Mouse (Mus musculus) stomach, embryonic 15.5 days (tissue): ENCODE measurements around the gene Osbpl3. TPM values are rescaled to one million over a fixed set of nuclear protein-coding genes. Genes with fewer than 3 reads are reported as not detected.

Source experiments
- ATAC-seq: fragments of 200-750 bp; cut with Nextera tagmentation; 2 replicates; pipeline ENCODE4 v1.8.0; 2017; ENCODE audit warnings: low read depth, moderate number of reproducible peaks, moderate TSS enrichment; ENCODE audit not compliant: insufficient read depth, low FRiP score
- H3K27ac ChIP-seq: fragments of 300-500 bp; sonication (generic); 2 replicates; pipeline ENCODE4 v1.5.1; 2015; ENCODE audit warnings: mild to moderate bottlenecking, inconsistent platforms
- H3K27me3 ChIP-seq: fragments of 300-500 bp; sonication (generic); replicated peaks from 2 replicates; pipeline ENCODE4 v1.6.1; 2015; ENCODE audit warnings: inconsistent platforms
- H3K36me3 ChIP-seq: fragments of 300-500 bp; sonication (generic); 2 replicates; pipeline ENCODE4 v1.6.1; 2015; ENCODE audit warnings: inconsistent platforms
- H3K4me1 ChIP-seq: fragments of 300-500 bp; sonication (generic); 2 replicates; pipeline ENCODE4 v1.6.1; 2015; ENCODE audit warnings: inconsistent platforms
- H3K4me2 ChIP-seq: fragments of 300-500 bp; sonication (generic); 2 replicates; pipeline ENCODE4 v1.6.1; 2015; ENCODE audit warnings: mild to moderate bottlenecking, inconsistent platforms
- H3K4me3 ChIP-seq: fragments of 300-500 bp; sonication (generic); replicated peaks from 2 replicates; pipeline ENCODE4 v1.5.1; 2015; ENCODE audit warnings: inconsistent platforms
- H3K9ac ChIP-seq: fragments of 300-500 bp; sonication (generic); 2 replicates; pipeline ENCODE4 v1.6.1; 2015; ENCODE audit warnings: inconsistent platforms
- H3K9me3 ChIP-seq: fragments of 300-500 bp; sonication (generic); 2 replicates; pipeline ENCODE4 v1.6.1; 2016; ENCODE audit warnings: inconsistent platforms
- WGBS: fragments of 180-500 bp; shearing (Covaris S2); methylation state at CpG from one replicate; pipeline ENCODE4 v1.1.7; 2015; 5-methylcytosine and 5-hydroxymethylcytosine counted together
- polyA plus RNA-seq: library from polyadenylated mRNA; unstranded; fragments of >200 nt; fragmentation: Nextera tagmentation; extraction: Ambion mirVana; gene quantifications from 2 replicates; pipeline ENCODE4 v1.2.1, GENCODE M21; 2015

Osbpl3 gene
- 12.0 and 12.4 TPM in 2 replicates for polyA plus RNA-seq

DNA sequence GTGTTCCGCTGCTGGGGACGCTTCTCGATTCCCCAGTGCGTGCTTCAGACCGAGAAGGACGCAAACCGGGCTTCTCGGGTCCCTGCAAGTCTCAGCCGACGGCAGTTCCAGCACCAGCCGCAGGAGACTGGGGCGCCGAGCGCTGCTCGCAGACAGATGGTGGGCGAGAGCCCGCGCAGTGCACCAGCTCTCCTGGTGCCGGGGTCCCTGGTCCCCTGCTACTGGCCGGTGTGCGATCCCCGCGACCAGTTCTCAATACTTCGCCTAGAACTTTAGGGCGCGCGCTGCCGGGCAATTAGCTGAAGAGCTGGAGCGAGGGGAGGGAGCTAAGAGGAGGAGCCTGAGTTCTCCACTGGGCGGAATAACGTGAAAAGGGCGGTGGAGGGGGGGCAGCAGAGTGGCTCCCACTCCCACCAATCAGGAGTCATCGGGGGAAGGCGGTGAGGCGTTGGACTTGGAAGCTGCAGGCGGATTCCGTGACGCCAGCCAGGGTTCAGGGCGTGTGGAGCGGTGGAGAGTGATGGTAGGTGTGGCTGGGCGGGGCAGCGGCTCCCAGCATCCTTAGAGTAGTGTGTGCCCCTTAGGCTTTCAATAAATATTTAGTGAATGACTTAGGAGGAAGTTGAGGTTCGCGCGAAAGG lies at the start of gene Osbpl3:
Gene Osbpl3, minus strand, starts transcription at position 373 of the 641 bp plus-strand sequence.
- WGBS: under 1% methylated on average over 45 of the region's 45 CpGs

DNA sequence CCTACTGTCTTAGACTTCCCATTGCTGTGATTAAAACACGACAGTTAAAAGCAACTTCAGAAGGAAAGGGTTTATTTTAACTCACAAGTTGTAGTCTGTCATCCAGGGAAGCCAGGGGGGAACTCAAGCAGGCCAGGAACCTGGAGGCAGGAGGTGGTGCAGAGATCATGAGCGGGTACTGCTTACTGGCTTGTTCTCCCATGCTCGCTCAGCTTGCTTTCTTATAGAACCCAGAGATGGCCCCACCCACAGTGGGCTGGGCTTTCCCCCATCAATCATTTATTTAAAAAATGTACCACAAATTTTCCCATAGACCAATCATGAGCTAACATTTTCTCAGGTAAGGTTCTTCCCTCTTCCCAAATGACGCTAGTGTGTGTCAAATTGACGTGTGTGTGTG lies 49.5 kb upstream of the Osbpl3 start:
- 79% methylated on average over 5 of the region's 5 CpGs for WGBS
- no peak overlapping the region for H3K4me3 ChIP-seq
- ATAC-seq: no peak
- H3K27me3 ChIP-seq: no peaks in the 10 kb centered on the region
- no peak overlapping the region for H3K9ac ChIP-seq
- H3K4me2 ChIP-seq: no peak overlapping the region
- H3K4me1 ChIP-seq: 0 out of 2 replicates have a peak, but pooled peaks cover 7% of the 10 kb centered on the region
- no peaks in the 10 kb centered on the region for H3K9me3 ChIP-seq
- no peaks in the 10 kb centered on the region for H3K36me3 ChIP-seq
- H3K27ac ChIP-seq: no peak overlapping the region

More for the DNA sequence above, at the start of gene Osbpl3:
- Histone ChIP-seq H3K4me2 (peak within 1 kb of the TSS; percentile 92), H3K9me3 (no peaks in the 10 kb centered on the region), H3K4me1 (peaks cover 19% of the 10 kb centered on the region), H3K27ac (peak within 1 kb of the TSS; percentile 88), H3K9ac (peak within 1 kb of the TSS; percentile 44), H3K36me3 (no peaks in the 10 kb centered on the region), H3K27me3 (no peaks in the 10 kb centered on the region), H3K4me3 (peak within 1 kb of the TSS; percentile 68)
- ATAC-seq: peak; percentile 98

DNA sequence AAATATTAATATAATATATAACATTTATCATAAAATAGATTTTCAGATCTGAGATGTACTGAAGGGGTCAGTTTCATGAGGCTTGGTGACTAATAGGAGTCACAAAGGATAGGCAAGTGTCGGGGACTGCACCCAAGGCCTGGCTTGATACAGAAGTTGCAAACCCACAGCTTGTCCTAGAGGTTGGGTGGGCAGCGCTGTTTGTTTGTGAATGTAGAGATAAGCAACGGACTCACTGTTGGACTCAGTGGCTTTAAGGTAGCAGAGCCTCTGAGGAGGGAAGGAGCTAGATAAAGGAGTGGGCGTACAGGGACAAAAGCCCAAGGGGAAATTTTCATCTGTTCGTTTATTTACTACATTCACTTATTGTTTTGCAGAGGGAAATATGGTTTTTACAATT lies 48.7 kb upstream of the Osbpl3 start:
- Histone ChIP-seq H3K36me3 (no peaks in the 10 kb centered on the region), H3K4me1 (0 out of 2 replicates have a peak, but pooled peaks cover 7% of the 10 kb centered on the region), H3K4me3 (no peak overlapping the region), H3K4me2 (no peak overlapping the region), H3K27ac (peak overlapping the region; percentile 18; the same call in 1 of the 2 replicates), H3K27me3 (no peaks in the 10 kb centered on the region), H3K9me3 (no peaks in the 10 kb centered on the region), H3K9ac (no peak overlapping the region)
- ATAC-seq: no peak
- 74% methylated on average over 5 of the region's 5 CpGs for WGBS

DNA sequence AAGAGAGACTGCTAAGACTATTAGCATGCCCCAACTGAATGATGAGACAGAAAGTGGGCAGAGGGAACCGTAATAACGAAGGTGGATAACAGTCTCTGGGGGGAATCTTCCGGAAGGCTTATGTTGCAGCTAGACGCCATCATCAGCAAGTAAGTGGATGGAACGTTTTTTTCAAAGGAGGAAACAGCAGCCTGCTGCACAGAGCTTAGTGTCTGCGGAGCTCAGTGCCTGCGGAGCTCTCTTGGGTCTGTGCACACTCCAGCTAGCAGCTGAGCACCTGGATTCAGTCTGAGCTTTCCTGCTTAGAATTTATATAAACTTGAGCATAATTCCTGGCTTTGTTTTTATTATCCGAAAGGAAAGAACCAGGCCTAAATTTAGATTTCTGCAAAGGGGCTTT lies 47.8 kb upstream of the Osbpl3 start:
- ATAC-seq: peak; percentile 65; the same call in 1 of the 2 replicates
- Histone ChIP-seq H3K9ac (no peak overlapping the region), H3K4me1 (0 out of 2 replicates have a peak, but pooled peaks cover 7% of the 10 kb centered on the region), H3K4me2 (no peak overlapping the region), H3K27me3 (no peaks in the 10 kb centered on the region), H3K9me3 (no peaks in the 10 kb centered on the region), H3K36me3 (no peaks in the 10 kb centered on the region), H3K4me3 (no peak overlapping the region), H3K27ac (peak overlapping the region; percentile 46; the same call in 1 of the 2 replicates)
- WGBS: 24% methylated on average over 8 of the region's 8 CpGs

DNA sequence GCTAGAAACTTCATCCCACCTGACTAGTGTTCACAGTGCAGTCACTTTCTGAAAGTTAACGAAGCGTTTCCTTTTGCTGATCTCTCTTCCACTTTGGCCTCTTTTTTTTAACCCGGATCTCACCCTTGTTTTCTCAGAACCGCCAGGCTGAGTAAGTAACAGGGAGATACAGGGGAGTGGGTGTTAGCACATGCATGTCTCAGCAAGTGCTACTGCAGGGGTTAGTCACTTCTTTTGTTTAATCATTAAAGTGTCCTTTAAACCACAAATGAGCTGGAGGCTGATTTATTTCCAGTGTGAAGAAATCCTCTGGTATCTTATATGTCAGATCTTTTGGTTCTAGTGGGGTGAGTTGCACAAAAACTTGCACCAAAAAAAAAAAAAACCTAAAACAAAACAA lies 47.0 kb upstream of the Osbpl3 start:
- Histone ChIP-seq H3K36me3 (no peaks in the 10 kb centered on the region), H3K4me2 (no peak overlapping the region), H3K4me1 (0 out of 2 replicates have a peak, but pooled peaks cover 7% of the 10 kb centered on the region), H3K4me3 (no peak overlapping the region), H3K27ac (no peak overlapping the region), H3K27me3 (no peaks in the 10 kb centered on the region), H3K9ac (no peak overlapping the region), H3K9me3 (no peaks in the 10 kb centered on the region)
- no peak for ATAC-seq
- 55% methylated on average over 4 of the region's 4 CpGs for WGBS

DNA sequence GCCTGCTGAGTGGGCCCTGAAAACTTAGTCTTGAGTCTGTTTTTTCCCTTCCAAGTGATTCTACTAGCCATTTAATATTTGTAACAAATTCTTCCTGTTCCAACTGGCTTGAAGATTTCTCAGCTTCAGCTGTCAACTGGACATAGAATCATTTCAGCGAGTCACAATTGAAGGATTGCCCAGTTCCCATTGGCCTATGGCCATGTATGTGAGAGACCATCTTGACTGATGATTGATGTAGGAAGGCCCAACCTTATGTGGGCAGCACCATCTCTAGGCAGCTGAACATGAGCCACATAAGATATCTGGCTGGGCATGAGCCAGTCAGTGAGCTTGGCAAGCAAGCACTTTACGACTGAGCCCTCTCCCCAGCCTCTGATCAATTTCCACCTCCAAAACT lies 42.3 kb upstream of the Osbpl3 start:
- H3K9me3 ChIP-seq: no peaks in the 10 kb centered on the region
- H3K4me3 ChIP-seq: no peak overlapping the region
- no peak for ATAC-seq
- H3K27me3 ChIP-seq: no peaks in the 10 kb centered on the region
- WGBS: 90% methylated on average over 2 of the region's 2 CpGs
- H3K9ac ChIP-seq: no peak overlapping the region
- H3K36me3 ChIP-seq: no peaks in the 10 kb centered on the region
- no peak overlapping the region for H3K4me2 ChIP-seq
- no peaks in the 10 kb centered on the region for H3K4me1 ChIP-seq
- no peak overlapping the region for H3K27ac ChIP-seq

DNA sequence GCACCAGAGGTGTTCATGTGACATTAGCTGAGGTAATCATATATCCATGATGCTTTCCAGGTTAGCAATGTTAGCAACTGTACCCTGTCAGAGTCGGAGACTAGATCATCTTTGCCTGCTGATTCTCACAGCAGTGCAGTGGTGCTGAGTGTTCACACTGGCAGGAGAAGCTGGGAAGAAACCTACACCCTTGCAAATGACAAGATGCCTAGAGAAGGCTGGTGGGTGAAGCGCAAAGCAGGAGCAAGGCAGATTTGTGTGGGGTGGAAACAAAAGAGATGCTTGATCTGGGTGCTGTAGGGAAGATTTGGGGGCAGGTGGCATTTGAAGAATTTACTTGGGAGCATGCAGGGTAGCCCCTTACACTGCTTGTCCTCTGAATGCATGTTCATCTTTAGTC lies 34.5 kb upstream of the Osbpl3 start:
- WGBS: 79% methylated on average over 2 of the region's 2 CpGs

DNA sequence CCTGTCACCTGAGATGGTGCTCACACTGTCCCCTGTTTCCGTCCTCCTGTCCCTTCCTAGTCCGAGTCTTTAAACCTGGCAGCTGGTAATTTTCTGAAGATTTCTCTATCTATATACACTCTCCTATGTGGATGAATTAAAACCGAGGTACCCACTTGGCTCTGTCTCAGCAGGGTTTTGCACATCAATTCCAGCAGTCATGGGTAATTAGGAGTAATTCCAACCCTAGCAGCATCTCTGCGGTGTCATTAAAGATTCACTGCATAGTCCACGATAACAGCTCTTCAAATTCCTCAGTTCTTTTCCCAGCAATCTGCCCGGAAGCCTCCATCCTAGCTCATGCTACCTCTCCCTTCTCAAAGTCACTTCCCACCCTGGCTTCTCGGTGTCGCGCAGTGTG lies 33.4 kb upstream of the Osbpl3 start:
- Histone ChIP-seq H3K9me3 (no peaks in the 10 kb centered on the region), H3K4me1 (no peaks in the 10 kb centered on the region), H3K27ac (no peak overlapping the region), H3K36me3 (no peaks in the 10 kb centered on the region), H3K9ac (no peak overlapping the region), H3K4me3 (no peak overlapping the region), H3K27me3 (no peaks in the 10 kb centered on the region), H3K4me2 (no peak overlapping the region)
- WGBS: 75% methylated on average over 9 of the region's 9 CpGs
- ATAC-seq: no peak

More for the DNA sequence above, 34.5 kb upstream of the Osbpl3 start:
- Histone ChIP-seq H3K4me1 (no peaks in the 10 kb centered on the region), H3K9ac (no peak overlapping the region), H3K4me3 (no peak overlapping the region), H3K4me2 (no peak overlapping the region), H3K9me3 (no peaks in the 10 kb centered on the region), H3K27me3 (no peaks in the 10 kb centered on the region), H3K27ac (no peak overlapping the region), H3K36me3 (no peaks in the 10 kb centered on the region)
- ATAC-seq: no peak

DNA sequence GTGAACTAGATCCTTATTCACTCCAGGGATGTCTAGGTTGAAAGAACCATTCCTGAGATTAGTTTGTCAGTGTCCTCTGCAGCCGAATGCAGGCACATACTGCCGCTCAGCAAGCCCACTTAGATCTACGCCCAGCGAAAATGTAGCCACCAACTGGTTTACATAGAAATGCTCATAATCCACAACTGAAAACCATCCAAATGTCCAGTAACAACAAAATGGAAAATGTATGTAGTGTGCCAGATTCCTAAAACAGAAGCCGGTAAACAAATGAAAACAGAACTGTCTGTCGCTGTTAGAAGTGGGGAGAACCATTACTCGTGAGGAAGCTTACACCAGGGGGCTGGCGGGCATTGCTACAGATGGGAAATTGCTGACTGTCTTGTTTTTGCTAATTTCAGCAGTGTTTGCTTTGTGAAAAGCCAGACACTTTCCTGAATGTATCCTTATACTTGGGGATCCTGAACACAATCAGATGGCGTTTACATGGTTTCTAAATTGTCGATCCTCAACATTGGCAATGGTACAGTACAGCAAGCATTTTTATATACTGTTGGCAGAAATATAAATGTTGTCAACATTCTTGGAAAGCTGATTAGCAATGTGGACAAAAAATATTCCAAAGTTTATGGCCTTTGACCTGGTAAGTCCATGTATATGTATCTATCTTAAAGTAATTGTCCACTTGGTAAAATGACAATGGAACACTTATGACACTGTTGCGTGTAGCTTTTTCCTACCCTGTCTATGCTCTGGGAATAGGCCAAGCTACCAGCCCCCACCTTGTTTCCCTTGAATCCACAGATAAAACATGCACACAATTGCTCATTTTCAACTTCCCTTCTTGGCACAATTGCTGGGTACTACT lies 30.3 kb upstream of the Osbpl3 start:
- Histone ChIP-seq H3K27ac (no peak overlapping the region), H3K4me1 (no peaks in the 10 kb centered on the region), H3K9me3 (no peaks in the 10 kb centered on the region), H3K4me3 (no peak overlapping the region), H3K27me3 (no peaks in the 10 kb centered on the region), H3K36me3 (no peaks in the 10 kb centered on the region), H3K9ac (no peak overlapping the region), H3K4me2 (no peak overlapping the region)
- WGBS: 68% methylated on average over 11 of the region's 11 CpGs
- ATAC-seq: no peak

DNA sequence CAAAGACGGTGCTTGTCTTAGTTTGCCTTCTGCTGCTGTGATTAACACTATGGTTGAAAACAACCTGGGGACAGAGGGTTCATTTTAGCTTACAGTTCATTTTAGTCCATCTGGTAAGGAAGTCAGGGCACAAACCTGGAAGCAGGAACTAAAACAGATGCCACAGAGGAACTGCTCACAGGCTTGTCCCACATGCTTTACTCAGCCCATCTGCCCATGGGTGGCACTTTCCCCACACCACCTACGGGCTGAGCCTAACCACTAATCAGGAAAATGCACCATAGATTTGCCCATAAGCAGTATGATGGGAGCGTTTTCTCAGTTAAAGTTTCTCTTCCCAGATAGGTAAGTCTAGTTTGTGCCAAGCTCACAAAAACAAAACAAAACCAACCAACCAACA lies 27.4 kb upstream of the Osbpl3 start:
- no peak overlapping the region for H3K27ac ChIP-seq
- H3K27me3 ChIP-seq: no peaks in the 10 kb centered on the region
- no peaks in the 10 kb centered on the region for H3K36me3 ChIP-seq
- no peaks in the 10 kb centered on the region for H3K9me3 ChIP-seq
- no peaks in the 10 kb centered on the region for H3K4me1 ChIP-seq
- H3K4me2 ChIP-seq: no peak overlapping the region
- H3K4me3 ChIP-seq: no peak overlapping the region
- ATAC-seq: no peak
- WGBS: 84% methylated on average over 3 of the region's 3 CpGs
- no peak overlapping the region for H3K9ac ChIP-seq

DNA sequence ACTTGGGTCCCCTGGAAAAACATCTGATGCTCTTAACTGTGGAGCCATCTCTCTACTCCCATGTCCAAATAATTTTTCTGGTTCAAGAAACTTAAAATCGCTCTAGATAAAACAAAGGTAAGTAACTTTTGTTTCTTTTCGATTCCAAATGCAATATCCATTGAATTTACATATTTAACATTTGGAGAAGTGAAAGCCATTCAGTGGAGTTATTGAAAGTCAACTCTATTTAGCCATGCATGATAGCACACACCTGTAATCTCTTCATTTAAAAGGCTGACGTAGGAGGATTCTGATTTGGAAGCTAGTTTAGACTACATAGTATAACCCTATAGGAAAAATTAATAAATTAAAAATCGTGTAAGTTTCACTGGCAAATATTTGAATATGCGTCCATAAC lies 25.5 kb upstream of the Osbpl3 start:
- ATAC-seq: no peak
- Histone ChIP-seq H3K27me3 (no peaks in the 10 kb centered on the region), H3K4me1 (no peaks in the 10 kb centered on the region), H3K9ac (no peak overlapping the region), H3K9me3 (no peaks in the 10 kb centered on the region), H3K27ac (no peak overlapping the region), H3K4me2 (no peak overlapping the region), H3K36me3 (no peaks in the 10 kb centered on the region), H3K4me3 (no peak overlapping the region)
- 83% methylated on average over 5 of the region's 5 CpGs for WGBS

DNA sequence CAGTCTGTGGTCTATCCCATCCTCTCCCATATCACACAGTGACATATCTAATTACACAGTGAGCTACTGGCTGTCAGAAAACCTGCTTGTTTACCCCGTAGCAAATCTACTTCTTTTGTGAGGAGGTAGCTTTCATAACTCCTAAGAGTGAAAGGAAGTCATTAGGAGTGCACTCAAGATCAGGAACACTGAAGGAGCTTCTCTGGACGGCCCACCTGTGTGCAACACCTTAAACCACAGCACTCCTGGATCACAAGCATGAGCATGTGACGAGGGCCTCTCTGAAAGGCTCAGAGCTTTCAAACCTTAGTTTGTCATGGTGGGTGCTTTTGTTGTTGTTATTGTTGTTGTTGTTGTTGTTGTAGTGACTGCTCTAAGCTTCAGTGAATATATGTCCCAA lies 10.4 kb upstream of the Osbpl3 start:
- H3K4me1 ChIP-seq: no peaks in the 10 kb centered on the region
- no peaks in the 10 kb centered on the region for H3K36me3 ChIP-seq
- H3K27ac ChIP-seq: no peak overlapping the region
- no peak overlapping the region for H3K4me3 ChIP-seq
- 69% methylated on average over 3 of the region's 3 CpGs for WGBS
- H3K4me2 ChIP-seq: no peak overlapping the region
- H3K27me3 ChIP-seq: no peaks in the 10 kb centered on the region
- H3K9me3 ChIP-seq: no peaks in the 10 kb centered on the region
- ATAC-seq: no peak
- H3K9ac ChIP-seq: no peak overlapping the region
